Comparison of ENCODE assay signal across 14 mouse cellular contexts in the genomic region with DNA sequence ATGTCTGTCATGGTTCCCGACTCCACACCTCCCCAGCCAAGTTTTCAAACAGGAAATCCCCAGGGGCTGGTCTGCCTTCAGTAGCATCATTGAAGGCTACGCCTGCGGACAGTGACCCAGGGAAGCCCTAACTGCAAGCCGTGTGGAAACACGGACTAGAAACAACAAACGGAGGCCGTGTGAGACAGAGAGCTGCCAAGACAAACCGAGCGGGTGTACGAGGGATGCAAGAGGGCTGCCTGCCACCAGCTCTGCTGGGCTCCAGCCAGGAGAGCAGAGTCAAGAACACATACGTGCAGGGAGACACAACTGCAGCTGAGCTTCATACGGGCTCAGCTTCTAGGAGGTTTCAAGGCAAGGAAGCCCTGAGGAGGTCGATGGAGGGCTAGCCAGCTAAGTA. TPM values are rescaled to one million over a fixed set of nuclear protein-coding genes. Genes with fewer than 3 reads are reported as not detected.
DNase-seq lines count a peak whose midpoint lies in the region; ATAC-seq and TF ChIP-seq lines count a peak whose summit lies in the region.
"Had no signal": no experiment of that assay in that cellular context is flagged by ENCODE, and none has a peak within 500 bp of the region (broad histone marks: within the 10 kb centered on the region; RNA-seq: fewer than 3 reads in every experiment).

No protein-coding gene starts in this region.

- no peak overlapping the region for H3K9ac ChIP-seq in embryonic facial prominence, embryonic 14.5 days (ENCODE audit: low read depth, low read length)
- no peak overlapping the region for H3K9ac ChIP-seq in kidney, embryonic 14.5 days (ENCODE audit: low read depth, low read length)
- H3K9ac ChIP-seq in heart, embryonic 16.5 days (ENCODE audit: low read length), result no peak overlapping the region
- no peak overlapping the region for H3K9ac ChIP-seq in intestine, embryonic 15.5 days

- no peaks in the 10 kb centered on the region for H3K27me3 ChIP-seq in embryonic facial prominence, embryonic 14.5 days (replicated peaks; ENCODE audit: control insufficient read depth, insufficient read depth, low read length)
- H3K27me3 ChIP-seq in embryonic facial prominence, embryonic 10.5 days (replicated peaks; ENCODE audit: low read depth, poor library complexity, severe bottlenecking), result no peaks in the 10 kb centered on the region
- H3K27me3 ChIP-seq in kidney, embryonic 14.5 days (ENCODE audit: control insufficient read depth, insufficient read depth, low read length), result no peaks in the 10 kb centered on the region
- H3K27me3 ChIP-seq in E14TG2a.4 (ENCODE audit: insufficient read depth, low read length), result no peaks in the 10 kb centered on the region; the same call in 1 of the 2 replicates
- no peaks in the 10 kb centered on the region; the same call in 1 of the 2 replicates for H3K27me3 ChIP-seq in heart, embryonic 16.5 days (ENCODE audit: control insufficient read depth, insufficient read depth, low read length)
- no peaks in the 10 kb centered on the region for H3K27me3 ChIP-seq in intestine, embryonic 15.5 days (replicated peaks)

- WGBS in embryonic facial prominence, embryonic 14.5 days, result 60% methylated on average over 13 of the region's 13 CpGs
- WGBS in embryonic facial prominence, embryonic 10.5 days, result 76% methylated on average over 13 of the region's 13 CpGs
- 56% methylated on average over 13 of the region's 13 CpGs for WGBS in kidney, embryonic 14.5 days
- 56% methylated on average over 13 of the region's 13 CpGs for WGBS in heart, embryonic 16.5 days
- 70% methylated on average over 13 of the region's 13 CpGs for WGBS in intestine, embryonic 15.5 days

- no peaks in the 10 kb centered on the region for H3K9me3 ChIP-seq in embryonic facial prominence, embryonic 14.5 days (ENCODE audit: control insufficient read depth, low read length)
- no peaks in the 10 kb centered on the region for H3K9me3 ChIP-seq in embryonic facial prominence, embryonic 10.5 days
- no peaks in the 10 kb centered on the region for H3K9me3 ChIP-seq in kidney, embryonic 14.5 days (ENCODE audit: control insufficient read depth, low read length)
- H3K9me3 ChIP-seq in E14TG2a.4 (ENCODE audit: low read length), result no peaks in the 10 kb centered on the region
- H3K9me3 ChIP-seq in heart, embryonic 16.5 days (replicated peaks; ENCODE audit: control insufficient read depth, low read length), result no peaks in the 10 kb centered on the region
- no peaks in the 10 kb centered on the region for H3K9me3 ChIP-seq in intestine, embryonic 15.5 days

- TF ChIP-seq CTCF in E14TG2a.4 (conservative IDR thresholded peaks at IDR 0.05; ENCODE audit: low read length), result no peak

- H3K36me3 ChIP-seq in embryonic facial prominence, embryonic 14.5 days (ENCODE audit: control insufficient read depth, insufficient read depth, low read length), result no peaks in the 10 kb centered on the region
- no peaks in the 10 kb centered on the region for H3K36me3 ChIP-seq in embryonic facial prominence, embryonic 10.5 days (replicated peaks)
- H3K36me3 ChIP-seq in kidney, embryonic 14.5 days (ENCODE audit: control insufficient read depth, insufficient read depth, low read length), result no peaks in the 10 kb centered on the region
- H3K36me3 ChIP-seq in E14TG2a.4 (ENCODE audit: insufficient read depth, low read length), result no peaks in the 10 kb centered on the region
- no peaks in the 10 kb centered on the region for H3K36me3 ChIP-seq in heart, embryonic 16.5 days (ENCODE audit: control insufficient read depth, insufficient read depth)
- H3K36me3 ChIP-seq in intestine, embryonic 15.5 days, result no peaks in the 10 kb centered on the region

- no peaks in the 10 kb centered on the region for H3K4me1 ChIP-seq in embryonic facial prominence, embryonic 14.5 days (ENCODE audit: control insufficient read depth, insufficient read depth, low read length)
- H3K4me1 ChIP-seq in embryonic facial prominence, embryonic 10.5 days, result no peaks in the 10 kb centered on the region
- peaks cover 4% of the 10 kb centered on the region; the same call in 1 of the 2 replicates for H3K4me1 ChIP-seq in kidney, embryonic 14.5 days (ENCODE audit: control insufficient read depth, insufficient read depth, low read length)
- H3K4me1 ChIP-seq in E14TG2a.4 (replicated peaks; ENCODE audit: low read depth, low read length), result peaks cover 8% of the 10 kb centered on the region
- no peaks in the 10 kb centered on the region for H3K4me1 ChIP-seq in heart, embryonic 16.5 days (ENCODE audit: control insufficient read depth, insufficient read depth, low read length)
- H3K4me1 ChIP-seq in intestine, embryonic 15.5 days (replicated peaks), result no peaks in the 10 kb centered on the region

- no peak for ATAC-seq in embryonic facial prominence, embryonic 14.5 days (ENCODE audit: low read depth)
- ATAC-seq in kidney, embryonic 14.5 days (ENCODE audit: low FRiP score, low TSS enrichment), result no peak
- peak; percentile 82 for ATAC-seq in heart, embryonic 16.5 days (replicated peaks; ENCODE audit: extremely low read depth, insufficient read depth, low FRiP score)
- ATAC-seq in intestine, embryonic 15.5 days, result no peak

- H3K4me2 ChIP-seq in embryonic facial prominence, embryonic 14.5 days (ENCODE audit: low read depth, low read length), result no peak overlapping the region
- no peak overlapping the region for H3K4me2 ChIP-seq in kidney, embryonic 14.5 days (replicated peaks; ENCODE audit: low read depth, low read length)
- H3K4me2 ChIP-seq in heart, embryonic 16.5 days (ENCODE audit: low read depth, low read length), result no peak overlapping the region
- no peak overlapping the region for H3K4me2 ChIP-seq in intestine, embryonic 15.5 days (replicated peaks)

- no peak overlapping the region for H3K27ac ChIP-seq in embryonic facial prominence, embryonic 14.5 days (replicated peaks; ENCODE audit: low read depth, low read length)
- no peak overlapping the region for H3K27ac ChIP-seq in embryonic facial prominence, embryonic 10.5 days (replicated peaks)
- no peak overlapping the region for H3K27ac ChIP-seq in kidney, embryonic 14.5 days (ENCODE audit: low read depth, low read length)
- H3K27ac ChIP-seq in heart, embryonic 16.5 days (ENCODE audit: low read length), result peak overlapping the region; percentile 51; the same call in 1 of the 2 replicates
- H3K27ac ChIP-seq in intestine, embryonic 15.5 days, result no peak overlapping the region
- H3K27ac ChIP-seq: heart, adult 2 months had no signal

- peak; percentile 16 for DNase-seq in embryonic facial prominence, embryonic 14.5 days (ENCODE audit: low spot score)
- DNase-seq in embryonic facial prominence, embryonic 10.5 days (ENCODE audit: low spot score), result no peak
- DNase-seq in kidney, postnatal 36 days, result peak; percentile 26 to 32
- no peak for DNase-seq in MN1 (ENCODE audit: low spot score)
- DNase-seq: embryo, embryonic 11 days; kidney, adult 11 months; thymus, postnatal 14 days had no signal

- no peak overlapping the region for H3K4me3 ChIP-seq in embryonic facial prominence, embryonic 14.5 days (ENCODE audit: low read depth, low read length)
- H3K4me3 ChIP-seq in embryonic facial prominence, embryonic 10.5 days, result no peak overlapping the region
- H3K4me3 ChIP-seq in kidney, embryonic 14.5 days (ENCODE audit: low read length), result no peak overlapping the region
- peak overlapping the region; percentile 26; the same call in 1 of the 2 replicates for H3K4me3 ChIP-seq in E14TG2a.4 (replicated peaks; ENCODE audit: low read length)
- no peak overlapping the region for H3K4me3 ChIP-seq in heart, embryonic 16.5 days (ENCODE audit: low read length)
- no peak overlapping the region for H3K4me3 ChIP-seq in intestine, embryonic 15.5 days (replicated peaks)
- H3K4me3 ChIP-seq: heart, adult 2 months had no signal

RNA-seq across cellular contexts. Expression of a gene that starts 8.5 kb away (rescaled TPM):
- polyA plus RNA-seq in embryonic facial prominence, embryonic 14.5 days (2014; fragmentation: Nextera tagmentation; extraction: Ambion mirVana), result 49.8 and 52.0 TPM in 2 replicates
- polyA plus RNA-seq in embryonic facial prominence, embryonic 10.5 days (2016; fragmentation: Nextera tagmentation; extraction: Ambion mirVana), result 55.3 and 59.9 TPM in 2 replicates
- polyA plus RNA-seq in kidney, embryonic 14.5 days (2014; fragmentation: Nextera tagmentation; extraction: Ambion mirVana), result 57.8 and 69.5 TPM in 2 replicates
- 43.3 and 45.5 TPM in 2 replicates for polyA plus RNA-seq in heart, embryonic 16.5 days (2015; fragmentation: Nextera tagmentation; extraction: Ambion mirVana)
- polyA plus RNA-seq in intestine, embryonic 15.5 days (2015; fragmentation: Nextera tagmentation; extraction: Ambion mirVana), result 60.4 and 64.2 TPM in 2 replicates

RNA-seq across cellular contexts. Expression of a gene that starts 17.0 kb away (rescaled TPM):
- 0.21 and 0.26 TPM in 2 replicates for polyA plus RNA-seq in embryonic facial prominence, embryonic 14.5 days (2014; fragmentation: Nextera tagmentation; extraction: Ambion mirVana)
- polyA plus RNA-seq in embryonic facial prominence, embryonic 10.5 days (2016; fragmentation: Nextera tagmentation; extraction: Ambion mirVana), result 0.11 and 0.16 TPM in 2 replicates
- polyA plus RNA-seq in kidney, embryonic 14.5 days (2014; fragmentation: Nextera tagmentation; extraction: Ambion mirVana), result 0.17 and 0.60 TPM in 2 replicates
- 0.02 and 0.09 TPM in 2 replicates for polyA plus RNA-seq in heart, embryonic 16.5 days (2015; fragmentation: Nextera tagmentation; extraction: Ambion mirVana)
- polyA plus RNA-seq in intestine, embryonic 15.5 days (2015; fragmentation: Nextera tagmentation; extraction: Ambion mirVana), result 0.52 and 0.93 TPM in 2 replicates

RNA-seq across cellular contexts. Expression of a gene that starts 24.5 kb away (rescaled TPM):
- polyA plus RNA-seq in embryonic facial prominence, embryonic 14.5 days (2014; fragmentation: Nextera tagmentation; extraction: Ambion mirVana), result 8.9 and 9.4 TPM in 2 replicates
- 15.2 and 15.3 TPM in 2 replicates for polyA plus RNA-seq in embryonic facial prominence, embryonic 10.5 days (2016; fragmentation: Nextera tagmentation; extraction: Ambion mirVana)
- 16.0 and 18.6 TPM in 2 replicates for polyA plus RNA-seq in kidney, embryonic 14.5 days (2014; fragmentation: Nextera tagmentation; extraction: Ambion mirVana)
- polyA plus RNA-seq in heart, embryonic 16.5 days (2015; fragmentation: Nextera tagmentation; extraction: Ambion mirVana), result 8.9 and 9.7 TPM in 2 replicates
- polyA plus RNA-seq in intestine, embryonic 15.5 days (2015; fragmentation: Nextera tagmentation; extraction: Ambion mirVana), result 8.4 and 10.4 TPM in 2 replicates

RNA-seq across cellular contexts. Expression of a gene that starts 39.2 kb away (rescaled TPM):
- 0.30 TPM in 1 of 2 replicates, not detected in the other for polyA plus RNA-seq in embryonic facial prominence, embryonic 14.5 days (2014; fragmentation: Nextera tagmentation; extraction: Ambion mirVana)
- 2.1 and 2.3 TPM in 2 replicates for polyA plus RNA-seq in embryonic facial prominence, embryonic 10.5 days (2016; fragmentation: Nextera tagmentation; extraction: Ambion mirVana)
- not detected in 2 replicates for polyA plus RNA-seq in kidney, embryonic 14.5 days (2014; fragmentation: Nextera tagmentation; extraction: Ambion mirVana)
- not detected in 2 replicates for polyA plus RNA-seq in heart, embryonic 16.5 days (2015; fragmentation: Nextera tagmentation; extraction: Ambion mirVana)
- 0.42 and 0.63 TPM in 2 replicates for polyA plus RNA-seq in intestine, embryonic 15.5 days (2015; fragmentation: Nextera tagmentation; extraction: Ambion mirVana)
- polyA plus RNA-seq: brain, embryonic 14.5 days; C2C12; heart, adult 2 months had no signal

RNA-seq across cellular contexts. Expression of a gene that starts 39.5 kb away (rescaled TPM):
- 430 and 472 TPM in 2 replicates for polyA plus RNA-seq in embryonic facial prominence, embryonic 14.5 days (2014; fragmentation: Nextera tagmentation; extraction: Ambion mirVana)
- 276 and 281 TPM in 2 replicates for polyA plus RNA-seq in embryonic facial prominence, embryonic 10.5 days (2016; fragmentation: Nextera tagmentation; extraction: Ambion mirVana)
- polyA plus RNA-seq in kidney, embryonic 14.5 days (2014; fragmentation: Nextera tagmentation; extraction: Ambion mirVana), result 427 and 433 TPM in 2 replicates
- polyA plus RNA-seq in heart, embryonic 16.5 days (2015; fragmentation: Nextera tagmentation; extraction: Ambion mirVana), result 276 and 285 TPM in 2 replicates
- 341 and 386 TPM in 2 replicates for polyA plus RNA-seq in intestine, embryonic 15.5 days (2015; fragmentation: Nextera tagmentation; extraction: Ambion mirVana)

Comparison
In these comparisons a context has a peak if more than half of its experiments do, and no peak if none do; other contexts are left out.
1. DNase-seq: peak in embryonic facial prominence, embryonic 14.5 days (single experiment) and kidney, postnatal 36 days (2 of 2); none in embryonic facial prominence, embryonic 10.5 days (single experiment) and MN1 (single experiment).